Mouse (Mus musculus) testis, adult 2 months (tissue): Measurements from ENCODE around the gene Gpr61.

Source experiments
- CTCF ChIP-seq: fragments of 200-500 bp; IDR thresholded peaks from 2 replicates; pipeline ENCODE4 v1.5.1; 2012; ENCODE audit warnings: low read depth, mild to moderate bottlenecking, inconsistent platforms, low read length, moderate library complexity; ENCODE audit not compliant: control insufficient read depth, insufficient read depth, insufficient replicate concordance
- POLR2A ChIP-seq: fragments of 200-500 bp; IDR thresholded peaks from 2 replicates; pipeline ENCODE4 v1.6.1; 2012; ENCODE audit warnings: low read depth, mild to moderate bottlenecking, inconsistent platforms, low read length, moderate library complexity; ENCODE audit not compliant: control insufficient read depth

DNA sequence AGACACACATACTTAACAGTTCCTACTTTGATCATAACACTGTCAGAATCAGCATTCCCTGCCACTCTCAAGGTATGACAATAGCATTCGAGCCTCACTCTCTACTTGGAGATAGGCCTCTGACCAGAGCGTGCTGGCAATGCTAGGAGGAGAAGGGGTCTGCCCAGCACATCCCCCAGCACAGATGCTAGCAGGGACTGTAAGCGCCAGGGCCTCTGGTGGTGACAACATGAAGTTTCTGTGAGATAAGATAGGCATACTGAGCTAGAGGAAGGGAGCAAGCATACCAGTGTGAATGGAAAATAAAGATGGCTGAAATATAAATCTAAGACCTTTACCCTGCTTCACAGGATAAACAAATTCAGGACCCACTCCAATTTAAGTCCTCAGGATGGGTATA is 49.4 kb downstream of the Gpr61 start:
- TF ChIP-seq CTCF (no peak), POLR2A (no peak)
